Mouse (Mus musculus): ENCODE results near the gene Saa1. TPM values are rescaled to one million over a fixed set of nuclear protein-coding genes. Genes with fewer than 3 reads are reported as not detected.
"Not testable (repeated sequence)": the region's sequence is repeated elsewhere in the genome, so short reads cannot be mapped to it uniquely, and the experiment has no call there.

Saa1 gene
- 0.38 and 0.63 TPM in 2 replicates for polyA plus RNA-seq (2015; fragmentation: Nextera tagmentation; extraction: Ambion mirVana)

DNA sequence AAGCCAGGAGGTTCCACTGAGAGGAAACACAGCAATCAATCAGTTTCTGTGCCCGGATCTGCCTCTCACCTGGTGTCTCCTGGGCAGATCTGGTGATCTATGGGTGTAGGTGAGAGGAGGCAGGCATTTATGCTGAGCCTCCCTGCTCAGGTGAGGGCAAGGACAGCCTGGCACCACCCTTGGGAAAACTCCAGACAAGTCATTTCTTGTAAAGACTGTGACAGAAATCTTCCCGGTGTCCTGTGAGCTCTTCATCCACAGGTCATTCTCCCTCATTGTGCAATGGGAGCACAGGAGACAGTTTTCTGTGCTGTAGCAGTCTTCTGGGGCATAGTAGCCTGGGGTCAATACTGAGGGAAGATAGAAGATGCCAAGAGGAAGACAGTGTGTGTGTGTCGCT, at the start of gene Saa1:
Gene Saa1, minus strand, starts transcription at position 101 of the 400 bp plus-strand sequence.
- not testable (repeated sequence) for H3K27ac ChIP-seq (ENCODE audit: low read depth); H3K4me1 ChIP-seq (ENCODE audit: insufficient read depth); DNase-seq; ATAC-seq; H3K9me3 ChIP-seq (ENCODE audit: low read length); H3K27me3 ChIP-seq (ENCODE audit: insufficient read depth, low read length); H3K4me3 ChIP-seq (ENCODE audit: low read depth, low read length); H3K36me3 ChIP-seq (replicated peaks; ENCODE audit: insufficient read depth, low read length); H3K9ac ChIP-seq (replicated peaks); H3K4me2 ChIP-seq (ENCODE audit: low read depth, low read length)
- 45% methylated on average over 3 of the region's 3 CpGs for WGBS (ENCODE audit: insufficient replicate concordance)

DNA sequence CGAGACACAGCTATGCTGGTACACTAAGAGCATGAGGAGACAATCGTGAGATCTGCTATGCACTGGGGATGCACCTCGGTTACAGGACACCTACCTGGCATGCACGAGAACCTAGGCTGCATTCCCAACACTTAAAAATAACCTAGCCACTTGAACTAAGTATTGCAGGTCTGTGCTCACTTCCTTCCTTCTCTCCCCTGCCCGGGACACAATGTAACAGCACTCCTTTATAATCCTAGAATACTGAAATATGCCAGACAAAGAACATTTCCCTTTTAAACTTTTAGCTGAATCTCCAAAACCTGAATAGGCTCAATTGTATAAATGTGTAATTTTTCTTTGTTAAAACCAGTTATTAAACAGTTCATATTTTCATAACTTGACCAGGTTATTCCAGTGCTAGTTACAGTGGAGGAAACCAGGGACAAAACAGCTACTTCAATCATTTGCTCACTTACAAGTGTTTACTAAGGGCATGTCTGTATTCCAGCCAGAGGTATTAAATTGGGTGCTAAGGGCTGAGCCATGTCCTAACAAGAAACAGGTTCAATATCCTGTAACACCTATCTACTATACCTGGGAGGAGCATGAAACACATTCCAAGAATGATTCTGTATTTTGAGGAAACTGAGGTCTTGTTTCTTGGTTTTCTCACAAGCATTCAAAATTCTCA, 46.5 kb upstream of the Saa1 start:
- Histone ChIP-seq H3K27me3 (ENCODE audit: insufficient read depth, low read length) (no peaks in the 10 kb centered on the region), H3K27ac (ENCODE audit: low read depth) (no peak overlapping the region), H3K9me3 (ENCODE audit: low read length) (no peaks in the 10 kb centered on the region), H3K4me1 (ENCODE audit: insufficient read depth) (peaks cover 3% of the 10 kb centered on the region; the same call in 1 of the 2 replicates), H3K9ac (replicated peaks) (no peak overlapping the region), H3K4me2 (ENCODE audit: low read depth, low read length) (no peak overlapping the region), H3K36me3 (replicated peaks; ENCODE audit: insufficient read depth, low read length) (peaks cover 33% of the 10 kb centered on the region), H3K4me3 (ENCODE audit: low read depth, low read length) (no peak overlapping the region)
- DNase-seq (no peak), ATAC-seq (no peak)
- WGBS (ENCODE audit: insufficient replicate concordance) = 70% methylated on average over 5 of the region's 5 CpGs
- TF ChIP-seq EP300 (IDR thresholded peaks at IDR 0.05; ENCODE audit: low read depth) (no peak), CTCF (IDR thresholded peaks at IDR 0.05; ENCODE audit: low read depth) (no peak)

DNA sequence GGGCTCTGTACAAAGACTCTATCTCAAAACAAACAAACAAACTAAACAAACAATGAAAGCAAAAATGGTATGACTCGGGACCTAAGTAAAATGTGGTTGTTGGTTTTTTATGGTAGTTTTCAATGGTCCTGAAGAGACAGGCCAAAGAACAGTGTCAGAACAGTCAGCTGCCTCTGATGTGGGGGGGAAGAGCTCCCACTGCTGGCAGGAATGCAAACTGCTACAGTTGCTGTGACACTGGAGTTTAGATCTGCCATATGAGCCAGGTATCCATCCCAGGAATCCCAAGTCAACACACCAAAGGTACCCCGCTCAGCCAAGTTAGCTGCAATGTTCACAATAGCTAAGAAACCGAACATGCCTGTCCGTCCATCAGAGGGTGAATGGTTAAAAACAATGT, 27.9 kb upstream of the Saa1 start:
- Histone ChIP-seq H3K4me3 (ENCODE audit: low read depth, low read length) (no peak overlapping the region), H3K4me2 (ENCODE audit: low read depth, low read length) (no peak overlapping the region), H3K36me3 (replicated peaks; ENCODE audit: insufficient read depth, low read length) (peaks cover 42% of the 10 kb centered on the region), H3K9ac (replicated peaks) (no peak overlapping the region), H3K4me1 (ENCODE audit: insufficient read depth) (no peaks in the 10 kb centered on the region), H3K9me3 (ENCODE audit: low read length) (no peaks in the 10 kb centered on the region), H3K27me3 (ENCODE audit: insufficient read depth, low read length) (no peaks in the 10 kb centered on the region), H3K27ac (ENCODE audit: low read depth) (no peak overlapping the region)
- peak; percentile 79 for DNase-seq
- TF ChIP-seq CTCF (IDR thresholded peaks at IDR 0.05; ENCODE audit: low read depth) (peak; percentile 97), EP300 (IDR thresholded peaks at IDR 0.05; ENCODE audit: low read depth) (no peak)
- peak; percentile 44; the same call in 1 of the 2 replicates for ATAC-seq
- 50% methylated on average over 4 of the region's 4 CpGs for WGBS (ENCODE audit: insufficient replicate concordance)

DNA sequence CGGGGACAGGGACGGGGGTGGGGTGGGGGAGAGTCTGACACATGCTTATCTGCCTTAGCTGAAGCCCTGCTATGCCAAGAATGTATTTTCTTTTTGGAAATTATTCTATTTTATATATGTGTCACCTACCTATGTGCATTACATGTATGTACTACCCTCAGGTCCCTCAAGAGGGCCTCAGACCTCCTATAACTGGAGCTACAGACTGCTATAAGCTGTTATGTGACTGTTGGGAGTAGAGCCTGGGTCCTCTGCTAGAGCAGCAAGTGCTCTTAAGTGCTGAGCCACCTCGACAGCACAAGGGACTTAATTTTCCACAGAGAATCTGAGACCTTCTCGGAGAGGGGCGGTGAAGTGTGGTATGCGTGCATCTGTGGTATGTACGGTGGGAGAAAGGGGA, 25.7 kb upstream of the Saa1 start:
- Histone ChIP-seq H3K9ac (replicated peaks) (no peak overlapping the region), H3K4me2 (ENCODE audit: low read depth, low read length) (no peak overlapping the region), H3K4me3 (ENCODE audit: low read depth, low read length) (no peak overlapping the region), H3K9me3 (ENCODE audit: low read length) (no peaks in the 10 kb centered on the region), H3K4me1 (ENCODE audit: insufficient read depth) (no peaks in the 10 kb centered on the region), H3K27ac (ENCODE audit: low read depth) (no peak overlapping the region), H3K27me3 (ENCODE audit: insufficient read depth, low read length) (no peaks in the 10 kb centered on the region), H3K36me3 (replicated peaks; ENCODE audit: insufficient read depth, low read length) (peaks cover 43% of the 10 kb centered on the region)
- ATAC-seq (no peak), DNase-seq (no peak)
- TF ChIP-seq CTCF (IDR thresholded peaks at IDR 0.05; ENCODE audit: low read depth) (no peak), EP300 (IDR thresholded peaks at IDR 0.05; ENCODE audit: low read depth) (no peak)
- 84% methylated on average over 7 of the region's 7 CpGs for WGBS (ENCODE audit: insufficient replicate concordance)

DNA sequence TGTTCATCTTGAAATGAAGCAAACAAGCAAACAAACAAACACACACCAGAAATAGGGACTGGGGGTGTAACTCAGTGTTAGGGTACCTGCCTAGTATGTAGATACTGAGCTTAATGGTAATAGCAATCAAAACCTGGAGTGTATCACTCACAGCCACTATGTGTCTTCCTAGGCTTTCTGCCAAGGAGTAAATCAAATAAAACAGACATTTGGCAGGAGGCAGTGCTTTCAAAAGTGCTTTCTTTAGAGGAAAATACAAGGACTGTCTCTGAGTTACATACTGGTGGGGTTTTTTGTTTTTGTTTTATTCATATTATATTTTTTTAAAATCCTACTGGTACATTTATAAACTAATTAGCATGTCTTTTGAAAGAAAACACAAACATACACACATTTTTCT, 24.6 kb upstream of the Saa1 start:
- H3K9ac ChIP-seq (replicated peaks) = no peak overlapping the region
- no peaks in the 10 kb centered on the region for H3K27me3 ChIP-seq (ENCODE audit: insufficient read depth, low read length)
- H3K4me1 ChIP-seq (ENCODE audit: insufficient read depth) = no peaks in the 10 kb centered on the region
- no peak overlapping the region for H3K27ac ChIP-seq (ENCODE audit: low read depth)
- no peak for ATAC-seq
- no peak overlapping the region for H3K4me2 ChIP-seq (ENCODE audit: low read depth, low read length)
- no peak for DNase-seq
- no peak for TF ChIP-seq EP300 (IDR thresholded peaks at IDR 0.05; ENCODE audit: low read depth)
- TF ChIP-seq CTCF (IDR thresholded peaks at IDR 0.05; ENCODE audit: low read depth) = no peak
- H3K36me3 ChIP-seq (replicated peaks; ENCODE audit: insufficient read depth, low read length) = peaks cover 44% of the 10 kb centered on the region
- no peaks in the 10 kb centered on the region for H3K9me3 ChIP-seq (ENCODE audit: low read length)
- H3K4me3 ChIP-seq (ENCODE audit: low read depth, low read length) = no peak overlapping the region

DNA sequence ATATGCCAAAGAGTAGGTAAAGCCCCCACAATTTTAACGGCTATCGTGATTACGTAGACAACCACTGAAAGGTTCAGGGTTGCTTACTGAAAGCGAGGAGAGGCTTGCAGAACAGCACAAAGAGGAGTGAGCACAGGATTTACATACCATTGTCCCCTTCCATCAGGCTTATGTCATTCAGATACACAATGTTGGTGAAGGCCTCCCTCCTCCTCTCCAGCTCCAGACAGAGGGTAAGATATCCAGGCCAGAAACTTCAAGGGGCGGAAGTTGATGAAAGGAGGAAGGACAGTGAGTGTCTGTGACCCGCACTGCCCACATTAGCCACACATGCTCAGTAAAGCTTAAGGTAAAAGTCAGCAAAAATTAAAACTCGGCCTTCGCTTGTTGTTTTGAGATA, 21.9 kb upstream of the Saa1 start:
- Histone ChIP-seq H3K9ac (replicated peaks) (no peak overlapping the region), H3K9me3 (ENCODE audit: low read length) (no peaks in the 10 kb centered on the region), H3K27ac (ENCODE audit: low read depth) (no peak overlapping the region), H3K4me2 (ENCODE audit: low read depth, low read length) (no peak overlapping the region), H3K27me3 (ENCODE audit: insufficient read depth, low read length) (no peaks in the 10 kb centered on the region), H3K4me1 (ENCODE audit: insufficient read depth) (no peaks in the 10 kb centered on the region), H3K4me3 (ENCODE audit: low read depth, low read length) (no peak overlapping the region), H3K36me3 (replicated peaks; ENCODE audit: insufficient read depth, low read length) (peaks cover 47% of the 10 kb centered on the region)
- TF ChIP-seq EP300 (IDR thresholded peaks at IDR 0.05; ENCODE audit: low read depth) = no peak
- TF ChIP-seq CTCF (IDR thresholded peaks at IDR 0.05; ENCODE audit: low read depth) = no peak
- DNase-seq (no peak), ATAC-seq (no peak)
- WGBS (ENCODE audit: insufficient replicate concordance) = 85% methylated on average over 8 of the region's 8 CpGs

DNA sequence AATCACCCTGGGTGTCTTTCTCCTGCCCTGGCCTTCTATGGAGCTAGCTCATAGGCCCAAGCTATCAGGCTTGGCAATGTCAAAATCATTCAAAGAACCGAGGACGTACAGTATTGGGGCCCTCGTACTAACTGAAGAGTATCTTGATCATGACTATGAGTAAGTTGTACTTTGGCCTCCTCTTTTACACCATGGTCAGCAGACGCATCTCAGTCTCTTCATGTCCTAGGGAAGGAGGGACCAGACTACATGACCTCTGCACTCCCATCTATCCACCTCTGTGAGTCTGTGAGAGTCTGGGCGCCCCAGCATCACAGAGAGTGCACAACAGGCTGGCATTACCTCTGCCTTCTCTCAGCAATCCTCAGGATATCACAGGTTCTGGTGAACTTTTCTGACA, 19.8 kb upstream of the Saa1 start:
- Histone ChIP-seq H3K4me1 (ENCODE audit: insufficient read depth) (no peaks in the 10 kb centered on the region), H3K27me3 (ENCODE audit: insufficient read depth, low read length) (no peaks in the 10 kb centered on the region), H3K4me3 (ENCODE audit: low read depth, low read length) (no peak overlapping the region), H3K9ac (replicated peaks) (no peak overlapping the region), H3K4me2 (ENCODE audit: low read depth, low read length) (no peak overlapping the region), H3K9me3 (ENCODE audit: low read length) (no peaks in the 10 kb centered on the region), H3K36me3 (replicated peaks; ENCODE audit: insufficient read depth, low read length) (peaks cover 35% of the 10 kb centered on the region), H3K27ac (ENCODE audit: low read depth) (no peak overlapping the region)
- 84% methylated on average over 5 of the region's 5 CpGs for WGBS (ENCODE audit: insufficient replicate concordance)
- no peak for DNase-seq
- TF ChIP-seq EP300 (IDR thresholded peaks at IDR 0.05; ENCODE audit: low read depth) = no peak
- no peak for TF ChIP-seq CTCF (IDR thresholded peaks at IDR 0.05; ENCODE audit: low read depth)
- ATAC-seq = no peak

Data from liver, postnatal 0 days (tissue).